Mouse (Mus musculus): ENCODE data around the gene Upf1.

Gene Upf1

GRCm38 (mm10) chr8:70353194-70353817 is at the start of gene Upf1:
Upf1 (minus strand) TSS chr8:70353278.
- peak; percentile 98 for DNase-seq (ENCODE audit: low read depth, low spot score)

- DNase-seq (ENCODE audit: low read depth, low spot score), result no peak
These were observed 44.8 kb upstream of the Upf1 start for GRCm38 (mm10) chr8:70397611-70398563.

GRCm38 (mm10) chr8:70396184-70396583 is 43.1 kb upstream of the Upf1 start:
- DNase-seq (ENCODE audit: low read depth, low spot score), result no peak

GRCm38 (mm10) chr8:70395649-70396048 is 42.6 kb upstream of the Upf1 start:
- DNase-seq (ENCODE audit: low read depth, low spot score), result no peak

GRCm38 (mm10) chr8:70394269-70394998 is 41.4 kb upstream of the Upf1 start:
- DNase-seq (ENCODE audit: low read depth, low spot score), result no peak

GRCm38 (mm10) chr8:70393087-70393486 is 40.0 kb upstream of the Upf1 start:
- DNase-seq (ENCODE audit: low read depth, low spot score), result no peak

- peak; percentile 94 for DNase-seq (ENCODE audit: low read depth, low spot score)
These were observed 36.6 kb upstream of the Upf1 start for GRCm38 (mm10) chr8:70389678-70390077.

GRCm38 (mm10) chr8:70383287-70383686 is 30.2 kb upstream of the Upf1 start:
- peak; percentile 89 for DNase-seq (ENCODE audit: low read depth, low spot score)

GRCm38 (mm10) chr8:70380069-70380468 is 27.0 kb upstream of the Upf1 start:
- DNase-seq (ENCODE audit: low read depth, low spot score), result no peak

GRCm38 (mm10) chr8:70377049-70377448 is 24.0 kb upstream of the Upf1 start:
- no peak for DNase-seq (ENCODE audit: low read depth, low spot score)

- no peak for DNase-seq (ENCODE audit: low read depth, low spot score)
These were observed 23.2 kb upstream of the Upf1 start for GRCm38 (mm10) chr8:70376275-70376741.

- no peak for DNase-seq (ENCODE audit: low read depth, low spot score)
These were observed 22.3 kb upstream of the Upf1 start for GRCm38 (mm10) chr8:70375212-70375859.

- DNase-seq (ENCODE audit: low read depth, low spot score), result no peak
These were observed 21.3 kb upstream of the Upf1 start for GRCm38 (mm10) chr8:70374318-70374927.

- DNase-seq (ENCODE audit: low read depth, low spot score), result no peak
These were observed 20.6 kb upstream of the Upf1 start, which contains the start of gene Comp for GRCm38 (mm10) chr8:70373397-70374317. Comp (plus strand) TSS chr8:70373558.

- peak; percentile 83 for DNase-seq (ENCODE audit: low read depth, low spot score)
These were observed 18.9 kb upstream of the Upf1 start for GRCm38 (mm10) chr8:70371951-70372350.

GRCm38 (mm10) chr8:70370476-70370875 is 17.4 kb upstream of the Upf1 start:
- no peak for DNase-seq (ENCODE audit: low read depth, low spot score)

GRCm38 (mm10) chr8:70366588-70366987 is 13.5 kb upstream of the Upf1 start:
- DNase-seq (ENCODE audit: low read depth, low spot score), result no peak

- peak; percentile 91 for DNase-seq (ENCODE audit: low read depth, low spot score)
These were observed 11.0 kb upstream of the Upf1 start for GRCm38 (mm10) chr8:70364066-70364465.

- no peak for DNase-seq (ENCODE audit: low read depth, low spot score)
These were observed 8.5 kb upstream of the Upf1 start for GRCm38 (mm10) chr8:70361484-70362032.

GRCm38 (mm10) chr8:70360769-70361168 is 7.7 kb upstream of the Upf1 start:
- DNase-seq (ENCODE audit: low read depth, low spot score), result peak; percentile 59

Data from 3T3-L1 (cell line).